Mouse (Mus musculus) embryonic facial prominence, embryonic 12.5 days (tissue): Measurements from ENCODE around the gene 2610028H24Rik. TPM values are rescaled to one million over a fixed set of nuclear protein-coding genes. Genes with fewer than 3 reads are reported as not detected.
A peak's percentile ranks its signal among the peaks of the same experiment; 100 is the strongest.

Experiments used
- ATAC-seq: fragments of 200-750 bp; cut with Nextera tagmentation; 2 replicates; pipeline ENCODE4 v1.8.0; 2017; ENCODE audit not compliant: insufficient number of reproducible peaks, insufficient read depth, low FRiP score, low TSS enrichment
- H3K27ac ChIP-seq: fragments of 300-500 bp; sonication (generic); 2 replicates; pipeline ENCODE4 v1.5.1; 2016; ENCODE audit warnings: mild to moderate bottlenecking
- H3K27me3 ChIP-seq: fragments of 300-500 bp; sonication (generic); 2 replicates; pipeline ENCODE4 v1.6.1; 2016; ENCODE audit warnings: mild to moderate bottlenecking, moderate library complexity
- H3K36me3 ChIP-seq: fragments of 300-500 bp; sonication (generic); 2 replicates; pipeline ENCODE4 v1.6.1; 2016; ENCODE audit warnings: mild to moderate bottlenecking
- H3K4me1 ChIP-seq: fragments of 300-500 bp; sonication (generic); 2 replicates; pipeline ENCODE4 v1.6.1; 2016
- H3K4me2 ChIP-seq: fragments of 300-500 bp; sonication (generic); replicated peaks from 2 replicates; pipeline ENCODE4 v1.6.1; 2016; ENCODE audit warnings: mild to moderate bottlenecking, moderate library complexity
- H3K4me3 ChIP-seq: fragments of 300-500 bp; sonication (generic); 2 replicates; pipeline ENCODE4 v1.5.1; 2016; ENCODE audit warnings: mild to moderate bottlenecking
- H3K9ac ChIP-seq: fragments of 300-500 bp; sonication (generic); 2 replicates; pipeline ENCODE4 v1.6.1; 2016; ENCODE audit warnings: mild to moderate bottlenecking, moderate library complexity
- H3K9me3 ChIP-seq: fragments of 300-500 bp; sonication (generic); 2 replicates; pipeline ENCODE4 v1.6.1; 2016; ENCODE audit warnings: mild to moderate bottlenecking, moderate library complexity
- WGBS: fragments of 180-500 bp; shearing (Covaris S2); methylation state at CpG from one replicate; pipeline ENCODE4 v1.1.7; 2016; 5-methylcytosine and 5-hydroxymethylcytosine counted together
- polyA plus RNA-seq: library from polyadenylated mRNA; unstranded; fragments of >200 nt; fragmentation: Nextera tagmentation; extraction: Ambion mirVana; gene quantifications from 2 replicates; pipeline ENCODE4 v1.2.1, GENCODE M21; 2016

2610028H24Rik gene
- polyA plus RNA-seq, 1 experiment from 2014 or later = not detected

- Histone ChIP-seq H3K4me1 (no peaks in the 10 kb centered on the region), H3K9me3 (no peaks in the 10 kb centered on the region), H3K27me3 (no peaks in the 10 kb centered on the region), H3K4me3 (no peak overlapping the region), H3K36me3 (no peaks in the 10 kb centered on the region), H3K9ac (no peak overlapping the region), H3K27ac (no peak overlapping the region), H3K4me2 (no peak overlapping the region)
- no peak for ATAC-seq
- WGBS = 60% methylated on average over 5 of the region's 5 CpGs
Measured at GRCm38 (mm10) chr10:76455289-76455688, 6.4 kb downstream of the 2610028H24Rik start.

- no peak overlapping the region for H3K4me3 ChIP-seq
- 79% methylated on average over 1 of the region's 1 CpGs for WGBS
- H3K27me3 ChIP-seq = no peaks in the 10 kb centered on the region
- no peaks in the 10 kb centered on the region for H3K4me1 ChIP-seq
- no peaks in the 10 kb centered on the region for H3K9me3 ChIP-seq
- no peak overlapping the region for H3K4me2 ChIP-seq
- no peaks in the 10 kb centered on the region; the same call in 1 of the 2 replicates for H3K36me3 ChIP-seq
- H3K9ac ChIP-seq = no peak overlapping the region
- no peak overlapping the region for H3K27ac ChIP-seq
- no peak for ATAC-seq
Measured at GRCm38 (mm10) chr10:76461255-76461654, 12.4 kb downstream of the 2610028H24Rik start.

DNA sequence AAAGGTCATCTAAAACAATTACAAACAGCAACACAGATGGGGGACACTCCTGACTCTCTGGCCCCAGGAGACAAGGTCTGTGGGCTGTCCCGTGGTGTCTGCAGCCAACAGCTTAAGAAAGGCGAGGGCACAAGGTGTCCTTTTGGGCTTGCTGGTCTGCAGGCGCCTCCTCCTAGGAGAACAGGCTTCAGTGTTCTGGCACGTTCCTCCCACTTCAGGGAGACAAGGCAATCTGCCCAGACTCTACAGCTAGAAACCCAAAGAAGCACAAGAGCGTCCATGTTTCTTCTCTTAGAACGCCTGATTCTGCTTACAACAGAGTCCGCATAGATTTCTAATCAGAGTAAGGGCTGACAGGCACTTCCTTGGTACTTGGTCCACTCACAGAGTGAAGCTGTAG, 13.4 kb downstream of the 2610028H24Rik start:
- Histone ChIP-seq H3K4me2 (no peak overlapping the region), H3K27me3 (no peaks in the 10 kb centered on the region), H3K36me3 (no peaks in the 10 kb centered on the region; the same call in 1 of the 2 replicates), H3K27ac (no peak overlapping the region), H3K4me1 (no peaks in the 10 kb centered on the region), H3K4me3 (no peak overlapping the region), H3K9me3 (no peaks in the 10 kb centered on the region), H3K9ac (no peak overlapping the region)
- ATAC-seq = no peak
- 85% methylated on average over 7 of the region's 7 CpGs for WGBS

DNA sequence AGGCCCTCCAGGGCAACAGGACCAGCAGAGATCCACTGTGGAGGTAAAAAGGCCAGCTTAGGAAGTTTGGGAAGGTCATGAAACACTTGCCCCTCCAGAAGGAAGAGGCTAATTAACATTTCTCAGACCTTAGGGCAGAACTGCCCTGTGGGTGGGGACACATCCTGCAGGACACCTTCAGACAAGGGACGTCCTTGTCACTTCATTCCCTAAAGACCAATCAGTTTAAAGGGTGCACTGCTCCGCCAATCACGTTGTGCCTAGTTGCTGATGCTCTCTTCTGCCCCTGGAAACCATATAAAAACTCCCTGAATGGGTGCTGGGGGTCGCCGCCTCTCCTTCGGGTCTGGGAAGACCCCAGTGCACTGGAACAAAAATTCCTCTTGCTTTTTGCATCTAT, 13.8 kb downstream of the 2610028H24Rik start:
- no peak for ATAC-seq
- H3K4me2 ChIP-seq = no peak overlapping the region
- H3K4me1 ChIP-seq = no peaks in the 10 kb centered on the region; the same call in 1 of the 2 replicates
- H3K9ac ChIP-seq = no peak overlapping the region
- H3K9me3 ChIP-seq = no peaks in the 10 kb centered on the region
- H3K36me3 ChIP-seq = no peaks in the 10 kb centered on the region; the same call in 1 of the 2 replicates
- no peak overlapping the region for H3K4me3 ChIP-seq
- no peaks in the 10 kb centered on the region for H3K27me3 ChIP-seq
- H3K27ac ChIP-seq = no peak overlapping the region
- 81% methylated on average over 6 of the region's 6 CpGs for WGBS

GRCm38 (mm10) chr10:76468203-76469162, 19.6 kb downstream of the 2610028H24Rik start, which contains the start of the genes Mcm3ap and Ybey:
Gene Mcm3ap, plus strand, starts transcription at chr10:76468927.
Gene Ybey, minus strand, starts transcription at chr10:76469114.
- Histone ChIP-seq H3K27me3 (no peaks in the 10 kb centered on the region), H3K4me1 (peaks cover 3% of the 10 kb centered on the region), H3K4me2 (peak within 1 kb of the TSS; percentile 58), H3K4me3 (peak within 1 kb of the TSS; percentile 82), H3K9ac (peak within 1 kb of the TSS; percentile 85), H3K36me3 (peaks cover 31% of the 10 kb centered on the region), H3K27ac (peak within 1 kb of the TSS; percentile 89), H3K9me3 (no peaks in the 10 kb centered on the region)
- ATAC-seq = peak; percentile 94
- 1% methylated on average over 55 of the region's 55 CpGs for WGBS

DNA sequence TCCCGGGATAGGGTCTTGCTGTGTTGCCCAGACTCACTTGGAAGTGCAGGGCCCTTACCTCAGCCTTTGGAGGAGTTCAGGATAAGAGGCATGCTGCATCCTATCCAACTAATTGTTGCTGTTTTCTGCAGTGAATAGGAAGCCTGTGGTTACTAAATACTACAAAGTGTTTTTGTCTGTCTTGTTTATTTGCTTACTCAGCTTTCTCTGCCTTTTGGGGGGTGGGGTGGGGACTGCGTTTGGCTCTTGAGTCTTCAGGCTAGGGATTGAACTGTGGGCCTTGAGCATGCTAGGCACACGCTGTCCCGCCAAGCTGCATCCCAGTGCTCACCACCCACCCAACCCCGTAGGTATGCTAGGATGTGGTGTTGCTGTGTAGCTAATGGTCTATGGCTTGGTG, 24.9 kb downstream of the 2610028H24Rik start:
- Histone ChIP-seq H3K27me3 (no peaks in the 10 kb centered on the region), H3K9ac (no peak overlapping the region), H3K4me2 (no peak overlapping the region), H3K27ac (no peak overlapping the region), H3K4me1 (peaks cover 3% of the 10 kb centered on the region; the same call in 1 of the 2 replicates), H3K9me3 (no peaks in the 10 kb centered on the region), H3K4me3 (no peak overlapping the region), H3K36me3 (peaks cover 70% of the 10 kb centered on the region)
- WGBS = 91% methylated on average over 5 of the region's 5 CpGs
- ATAC-seq = no peak

GRCm38 (mm10) chr10:76480851-76481250, 32.0 kb downstream of the 2610028H24Rik start:
- Histone ChIP-seq H3K4me1 (no peaks in the 10 kb centered on the region), H3K36me3 (peaks cover 95% of the 10 kb centered on the region), H3K9ac (no peak overlapping the region), H3K4me3 (no peak overlapping the region), H3K9me3 (no peaks in the 10 kb centered on the region), H3K27me3 (no peaks in the 10 kb centered on the region), H3K27ac (no peak overlapping the region), H3K4me2 (no peak overlapping the region)
- ATAC-seq = no peak
- 92% methylated on average over 13 of the region's 13 CpGs for WGBS

- Histone ChIP-seq H3K4me1 (no peaks in the 10 kb centered on the region), H3K4me3 (no peak overlapping the region), H3K4me2 (no peak overlapping the region), H3K27ac (no peak overlapping the region), H3K36me3 (peaks cover 95% of the 10 kb centered on the region), H3K9ac (no peak overlapping the region), H3K27me3 (no peaks in the 10 kb centered on the region), H3K9me3 (no peaks in the 10 kb centered on the region)
- no peak for ATAC-seq
- WGBS = 88% methylated on average over 6 of the region's 6 CpGs
Measured at GRCm38 (mm10) chr10:76481480-76481879, 32.6 kb downstream of the 2610028H24Rik start.

DNA sequence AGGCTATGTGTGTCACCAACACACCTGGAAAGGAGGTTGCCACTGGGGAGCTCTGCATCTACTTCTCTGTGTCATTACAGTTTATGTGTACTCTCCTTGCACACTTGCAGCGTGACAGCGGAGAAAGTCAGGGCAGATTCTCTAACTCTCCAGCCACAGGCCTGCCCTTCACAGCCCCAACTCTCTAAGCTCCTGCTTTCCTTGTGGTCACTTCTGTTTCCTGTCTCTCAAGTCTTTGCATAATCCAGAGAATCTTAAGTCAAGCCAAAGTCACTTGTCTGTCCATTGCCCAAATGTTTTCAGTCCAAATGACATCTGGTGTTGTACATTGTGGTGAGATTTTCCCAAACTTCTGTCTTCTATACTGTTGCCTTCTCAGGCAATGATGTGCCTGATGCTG, 37.4 kb downstream of the 2610028H24Rik start:
- no peak overlapping the region for H3K4me2 ChIP-seq
- H3K9me3 ChIP-seq = no peaks in the 10 kb centered on the region
- H3K36me3 ChIP-seq = peaks cover 94% of the 10 kb centered on the region
- no peak for ATAC-seq
- no peaks in the 10 kb centered on the region for H3K27me3 ChIP-seq
- no peak overlapping the region for H3K9ac ChIP-seq
- WGBS = 95% methylated on average over 2 of the region's 2 CpGs
- no peak overlapping the region for H3K4me3 ChIP-seq
- no peak overlapping the region for H3K27ac ChIP-seq
- no peaks in the 10 kb centered on the region for H3K4me1 ChIP-seq

- H3K36me3 ChIP-seq = peaks cover 91% of the 10 kb centered on the region
- H3K4me1 ChIP-seq = no peaks in the 10 kb centered on the region
- H3K27me3 ChIP-seq = no peaks in the 10 kb centered on the region
- ATAC-seq = no peak
- 90% methylated on average over 8 of the region's 8 CpGs for WGBS
- no peak overlapping the region for H3K4me2 ChIP-seq
- no peak overlapping the region for H3K27ac ChIP-seq
- no peak overlapping the region for H3K9ac ChIP-seq
- no peaks in the 10 kb centered on the region for H3K9me3 ChIP-seq
- H3K4me3 ChIP-seq = no peak overlapping the region
Measured at GRCm38 (mm10) chr10:76488265-76488664, 39.4 kb downstream of the 2610028H24Rik start.

DNA sequence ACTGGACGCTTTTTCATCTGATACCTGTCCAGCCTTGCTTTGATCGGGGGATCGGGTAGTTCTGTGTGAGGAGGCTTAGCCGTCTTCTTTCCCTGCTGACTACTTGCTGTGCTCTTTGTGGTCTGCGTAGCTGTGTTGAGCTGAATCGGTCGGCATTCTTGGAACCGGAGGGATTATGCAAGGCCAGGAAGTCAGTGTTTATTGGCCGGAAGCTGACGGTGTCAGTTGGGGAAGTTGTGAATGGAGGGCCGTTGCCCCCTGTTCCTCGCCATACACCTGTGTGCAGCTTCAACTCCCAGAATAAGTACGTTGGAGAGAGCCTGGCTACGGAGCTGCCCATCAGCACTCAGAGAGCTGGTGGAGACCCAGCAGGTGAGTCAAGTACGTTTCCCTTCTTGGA, 40.3 kb downstream of the 2610028H24Rik start:
- Histone ChIP-seq H3K4me2 (no peak overlapping the region), H3K27ac (no peak overlapping the region), H3K4me3 (no peak overlapping the region), H3K9ac (no peak overlapping the region), H3K36me3 (peaks cover 91% of the 10 kb centered on the region), H3K27me3 (no peaks in the 10 kb centered on the region), H3K9me3 (no peaks in the 10 kb centered on the region), H3K4me1 (no peaks in the 10 kb centered on the region)
- ATAC-seq = no peak
- 94% methylated on average over 15 of the region's 15 CpGs for WGBS

GRCm38 (mm10) chr10:76493527-76493926, 44.6 kb downstream of the 2610028H24Rik start:
- Histone ChIP-seq H3K4me3 (no peak overlapping the region), H3K27me3 (no peaks in the 10 kb centered on the region), H3K27ac (no peak overlapping the region), H3K9ac (no peak overlapping the region), H3K36me3 (peaks cover 84% of the 10 kb centered on the region), H3K4me1 (no peaks in the 10 kb centered on the region), H3K9me3 (no peaks in the 10 kb centered on the region), H3K4me2 (no peak overlapping the region)
- ATAC-seq = no peak
- 69% methylated on average over 1 of the region's 1 CpGs for WGBS
